Mouse (Mus musculus) ovary, postnatal 36 days (tissue): ENCODE measurements around the gene Prc1.

Experiments
- DNase-seq: peaks from one replicate; pipeline ENCODE4 v3.0.0; 2022; ENCODE audit warnings: low spot score, mixed read lengths

Gene Prc1

DNA sequence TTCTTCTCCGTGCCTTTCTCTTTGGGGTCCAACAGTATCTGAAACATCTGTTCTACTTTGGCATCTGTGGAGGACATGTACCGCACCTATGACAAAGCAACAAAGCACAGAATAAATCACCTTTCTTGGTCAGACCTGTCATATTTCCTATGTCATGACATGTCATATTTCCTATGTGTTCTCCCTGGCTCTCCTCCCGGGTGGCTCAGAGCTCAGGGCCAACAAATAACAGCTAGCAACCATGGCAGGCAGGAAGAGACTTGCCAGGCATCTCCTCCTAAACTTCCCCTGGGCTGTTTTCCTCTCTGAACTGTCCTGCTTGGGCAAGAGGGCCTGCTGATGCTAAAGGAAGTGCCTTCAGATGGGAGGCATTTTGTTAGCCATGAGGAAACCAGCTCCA is 42.7 kb downstream of the Prc1 start:
- DNase-seq: no peak

DNA sequence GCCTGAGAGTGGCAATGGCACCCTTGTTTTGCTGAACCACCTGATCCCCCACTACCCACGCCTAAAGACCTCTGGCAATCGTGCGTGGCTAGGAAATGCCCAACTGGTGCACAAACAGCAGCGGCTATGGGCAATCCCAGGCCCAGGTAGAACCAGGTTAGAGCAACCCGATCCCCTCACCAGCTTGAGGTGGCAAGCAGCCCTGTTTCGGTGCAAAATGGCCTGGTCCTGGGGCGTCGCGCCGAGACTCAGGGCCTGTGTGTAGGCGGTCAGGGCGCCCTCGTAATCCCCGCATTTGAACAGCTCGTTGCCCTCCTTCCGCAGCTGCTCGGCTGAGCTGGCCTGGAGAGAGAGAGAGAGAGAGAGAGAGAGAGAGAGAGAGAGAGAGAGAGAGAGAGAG is 45.1 kb downstream of the Prc1 start:
- DNase-seq: no peak

DNA sequence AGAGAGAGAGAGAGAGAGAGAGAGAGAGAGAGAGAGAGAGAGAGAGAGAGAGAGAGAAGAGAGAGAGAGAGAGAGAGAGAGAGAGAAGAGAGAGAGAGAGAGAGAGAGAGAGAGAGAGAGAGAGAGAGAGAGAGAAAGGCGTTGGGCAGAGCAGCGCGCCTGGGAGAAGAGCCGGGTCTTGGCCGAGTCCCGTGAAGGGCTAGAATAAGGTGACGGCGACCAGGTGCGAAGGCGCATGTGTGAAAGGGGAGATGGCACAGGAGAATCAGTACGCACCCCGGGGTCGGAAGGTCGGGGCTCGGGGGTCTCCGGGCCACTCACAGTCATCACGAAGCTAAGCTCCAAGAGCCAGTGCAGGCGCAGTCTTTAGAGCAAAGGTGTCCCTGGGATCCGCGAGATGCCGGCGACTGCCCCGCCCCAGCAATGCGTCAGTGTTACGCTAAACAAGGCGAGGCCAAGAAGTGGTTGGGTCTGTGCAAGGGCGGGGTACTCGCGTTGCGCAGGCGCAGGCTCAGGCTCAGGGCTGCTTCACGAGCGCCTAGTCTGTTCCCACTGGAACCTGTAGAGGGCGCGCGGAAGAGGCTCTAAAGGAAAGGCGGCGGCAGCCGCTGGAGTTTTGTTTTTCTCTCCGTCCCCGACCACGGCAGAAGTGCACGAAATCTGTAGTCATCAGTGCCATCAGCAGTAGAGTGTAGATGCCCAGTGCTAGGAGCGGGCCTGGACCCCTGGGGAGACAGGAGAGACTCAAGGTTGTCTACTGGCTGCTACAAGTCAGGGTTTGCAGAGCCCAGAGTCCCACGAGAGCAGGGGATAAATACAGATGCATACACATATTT is 45.8 kb downstream of the Prc1 start:
- DNase-seq: peak; percentile 98

DNA sequence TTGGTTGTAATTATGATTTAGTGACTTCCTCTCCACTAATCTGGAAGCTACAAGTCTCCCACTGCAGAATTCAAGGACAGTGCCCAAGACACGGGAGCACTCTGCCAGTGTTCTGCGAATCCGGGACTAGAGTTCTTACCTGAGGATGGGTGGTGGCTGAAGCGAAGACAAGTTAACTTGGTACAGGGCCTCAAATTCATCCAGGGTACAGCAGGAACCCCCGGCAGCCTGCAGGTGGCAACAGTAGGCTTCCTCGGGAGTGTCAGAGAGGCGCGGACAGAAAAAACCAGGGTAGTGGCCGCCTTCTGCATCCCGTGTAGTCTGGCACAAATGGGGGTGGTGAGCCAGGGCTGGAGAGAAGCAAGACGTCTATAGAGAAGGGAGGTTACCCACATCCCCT is 46.5 kb downstream of the Prc1 start, which contains the start of gene Unc45a:
Unc45a (minus strand) TSS at position 213 of the 400 bp plus-strand sequence.
- DNase-seq: peak; percentile 72

DNA sequence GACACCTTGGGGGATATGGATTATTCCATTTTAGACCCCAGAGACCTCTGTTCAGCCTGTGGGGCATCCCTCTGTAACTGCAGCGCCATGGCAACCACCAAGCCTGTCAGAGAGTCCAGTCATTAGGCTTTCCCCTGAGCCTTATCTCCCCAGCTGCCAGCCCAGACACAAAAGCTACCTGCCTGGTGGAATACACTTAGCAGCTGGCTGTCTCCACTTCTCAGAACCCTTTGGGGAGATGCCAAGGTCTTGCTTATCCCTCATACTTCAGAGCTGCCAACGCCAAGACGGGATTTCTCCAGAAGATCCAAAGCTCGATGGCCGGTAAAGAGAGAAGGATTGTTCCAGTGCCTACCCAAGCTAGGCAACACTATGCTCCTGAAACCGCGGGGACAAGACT is 47.5 kb downstream of the Prc1 start:
- no peak for DNase-seq

DNA sequence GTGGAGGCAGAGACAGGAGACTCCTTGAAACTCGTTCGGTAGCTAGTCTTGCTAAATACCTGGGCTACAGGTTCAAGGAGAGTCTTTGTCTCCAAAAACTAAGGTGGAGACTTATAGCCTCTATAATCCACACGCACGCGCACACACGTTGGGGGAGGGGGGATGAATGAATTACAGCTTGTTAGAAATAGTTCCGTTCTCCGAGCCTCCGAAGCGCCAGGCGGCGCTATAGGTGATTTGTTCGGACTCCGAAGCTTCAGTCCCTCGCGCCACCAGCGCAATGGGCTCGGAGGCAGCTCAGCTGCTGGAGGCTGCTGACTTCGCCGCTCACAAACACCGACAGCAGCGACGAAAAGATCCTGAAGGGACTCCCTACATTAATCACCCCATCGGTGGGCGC is 48.6 kb downstream of the Prc1 start, which contains the start of gene Hddc3:
Hddc3 (plus strand) TSS at position 247 of the 400 bp plus-strand sequence.
- DNase-seq: peak; percentile 92

DNA sequence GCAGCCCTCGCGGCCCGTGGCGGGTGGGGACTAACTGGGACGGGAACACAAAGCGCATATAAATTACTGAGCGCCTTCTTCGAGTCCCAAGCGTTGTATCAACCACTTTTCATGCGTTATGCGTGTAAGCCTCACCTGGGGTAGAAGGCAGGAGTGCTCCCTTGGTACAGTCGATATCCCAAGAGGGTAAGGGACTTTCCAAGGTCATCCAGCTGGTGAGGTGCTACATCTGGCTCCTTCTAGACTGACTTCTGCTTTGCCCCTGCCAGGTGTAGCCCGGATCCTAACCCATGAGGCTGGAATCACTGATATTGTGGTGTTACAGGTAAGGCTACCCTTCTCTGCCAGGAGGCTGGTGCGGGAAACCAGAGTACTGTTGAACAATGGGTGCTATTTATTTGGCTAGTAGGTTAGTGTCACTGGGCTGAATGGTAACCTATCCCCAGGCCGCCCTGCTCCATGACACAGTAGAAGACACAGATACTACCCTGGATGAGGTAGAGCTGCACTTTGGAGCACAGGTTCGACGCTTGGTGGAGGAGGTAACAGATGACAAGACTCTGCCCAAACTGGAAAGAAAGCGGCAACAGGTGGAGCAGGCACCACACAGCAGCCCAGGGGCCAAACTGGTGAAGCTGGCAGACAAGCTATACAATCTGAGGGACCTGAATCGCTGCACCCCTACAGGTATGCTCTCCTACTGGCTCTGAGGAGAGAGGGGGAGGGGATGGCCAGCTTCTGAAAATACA is 49.2 kb downstream of the Prc1 start:
- DNase-seq: no peak

DNA sequence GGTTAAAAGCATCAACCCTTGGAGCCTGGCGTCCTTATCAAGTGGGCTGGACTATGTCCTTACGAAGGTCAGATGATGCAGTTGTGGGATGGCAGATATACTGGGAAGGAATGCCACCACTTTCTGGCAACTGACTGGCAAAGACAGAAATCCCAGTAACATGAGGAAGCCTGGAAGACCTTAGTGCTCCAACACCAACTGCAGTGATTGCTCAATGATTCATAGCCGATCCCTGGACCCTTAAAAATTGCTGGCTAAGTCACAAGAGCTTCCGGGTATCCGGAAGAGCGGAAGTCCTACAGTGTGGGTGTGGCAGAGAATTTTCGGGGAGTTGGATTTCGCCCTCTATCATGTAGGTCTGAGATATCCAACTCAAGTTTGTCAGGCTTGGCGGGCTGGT is 51.9 kb downstream of the Prc1 start:
- DNase-seq: no peak

DNA sequence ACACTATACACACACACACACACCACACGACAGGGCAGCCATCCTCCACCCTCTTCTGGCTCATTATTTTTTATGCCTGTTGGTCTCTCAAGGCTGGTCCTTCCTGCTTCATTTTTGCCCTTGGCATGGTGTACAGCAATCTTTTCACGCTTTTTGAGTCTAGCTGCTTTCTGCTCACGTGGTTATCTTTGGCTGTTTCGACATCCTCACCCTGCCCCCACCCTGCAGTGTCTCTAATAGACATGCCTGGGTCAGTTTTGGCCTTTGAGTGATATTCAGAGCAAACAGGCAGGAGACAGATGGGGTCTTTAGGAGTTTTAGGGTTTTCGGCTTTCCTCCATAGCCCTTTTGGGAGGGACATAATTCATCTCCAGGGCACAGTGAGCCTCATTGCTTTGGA is 52.6 kb downstream of the Prc1 start:
- no peak for DNase-seq

DNA sequence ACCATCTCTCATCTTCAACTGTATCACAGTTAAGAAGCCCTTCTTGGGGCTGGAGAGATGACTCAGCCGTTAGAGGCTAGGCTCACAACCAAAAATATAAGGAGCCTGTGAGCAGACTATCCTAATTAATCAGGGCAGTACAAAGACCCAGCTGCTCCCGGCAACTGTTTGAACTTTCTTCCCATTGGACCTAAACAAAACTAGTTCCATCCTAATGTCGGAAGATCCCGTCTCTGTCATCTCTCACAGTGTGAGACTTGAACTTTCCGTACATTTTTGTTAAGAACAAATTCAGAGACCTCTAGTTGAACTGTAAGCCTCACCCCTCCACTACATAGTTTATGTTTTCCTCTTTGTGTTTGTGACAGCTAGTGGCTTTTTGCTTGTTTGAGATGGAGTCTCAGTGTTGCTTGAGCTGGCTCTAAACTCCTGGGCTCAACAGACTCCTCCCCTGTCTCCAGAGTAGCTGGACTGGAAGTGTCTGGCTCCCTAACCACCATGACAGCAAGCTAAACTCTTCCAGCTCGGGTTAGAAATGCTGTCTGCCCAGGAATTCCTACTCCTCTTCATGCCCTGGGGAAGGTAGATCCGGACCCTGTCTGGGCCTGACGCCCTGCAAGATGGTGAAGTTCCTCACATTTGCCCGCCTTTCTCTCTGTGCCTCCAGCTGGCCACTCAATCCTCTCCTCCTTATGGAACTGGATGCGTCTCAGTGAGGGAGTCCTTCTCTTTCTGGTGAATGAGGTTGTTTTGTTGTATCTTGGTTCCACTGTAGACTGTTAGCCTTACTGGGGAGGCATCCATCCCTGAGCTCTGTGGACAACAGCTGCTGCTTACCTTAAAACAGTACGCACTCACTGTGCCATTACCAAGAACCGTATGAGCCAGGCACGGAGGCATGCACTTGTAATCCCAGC is 53.7 kb downstream of the Prc1 start:
- DNase-seq: no peak

DNA sequence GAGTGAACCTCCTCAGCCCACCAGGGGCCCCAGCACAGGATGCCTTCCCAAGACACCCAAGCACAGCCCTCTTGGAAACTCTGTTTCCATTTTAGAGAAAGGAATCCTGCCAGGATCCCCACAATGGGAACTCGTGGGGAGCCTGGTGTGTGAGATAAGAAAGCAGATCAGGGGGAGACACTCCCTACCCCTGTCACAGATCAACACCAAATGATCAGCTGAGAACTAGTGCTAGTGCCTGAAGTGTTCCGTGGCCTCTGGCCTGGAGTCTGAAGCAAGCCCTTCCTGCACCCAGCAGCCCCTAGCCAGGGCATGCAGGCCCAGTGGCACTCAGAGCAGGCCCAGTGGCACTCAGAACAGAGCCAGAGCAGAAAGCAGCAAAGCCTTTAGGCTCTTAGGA is 56.6 kb downstream of the Prc1 start:
- DNase-seq: no peak

DNA sequence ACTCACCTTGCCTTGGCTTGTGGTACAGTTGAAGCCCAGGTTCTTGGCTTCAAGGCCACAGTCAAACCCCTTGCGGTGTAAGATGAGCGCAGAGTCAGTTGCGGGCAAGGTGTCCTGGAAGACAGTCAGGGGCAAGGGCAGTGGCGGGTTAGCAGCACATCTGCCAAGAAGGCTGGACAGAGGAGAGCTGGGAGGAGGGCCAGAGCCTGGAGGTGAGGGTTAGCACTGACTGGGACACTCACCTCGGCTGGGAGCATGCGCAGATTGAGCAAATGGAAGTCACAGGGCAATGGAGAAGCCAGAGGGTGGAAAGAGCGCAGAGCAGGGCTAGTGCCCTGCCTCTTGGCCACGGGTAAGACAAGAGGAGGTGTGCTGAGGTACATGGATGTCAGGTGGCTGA is 58.7 kb downstream of the Prc1 start:
- DNase-seq: no peak

DNA sequence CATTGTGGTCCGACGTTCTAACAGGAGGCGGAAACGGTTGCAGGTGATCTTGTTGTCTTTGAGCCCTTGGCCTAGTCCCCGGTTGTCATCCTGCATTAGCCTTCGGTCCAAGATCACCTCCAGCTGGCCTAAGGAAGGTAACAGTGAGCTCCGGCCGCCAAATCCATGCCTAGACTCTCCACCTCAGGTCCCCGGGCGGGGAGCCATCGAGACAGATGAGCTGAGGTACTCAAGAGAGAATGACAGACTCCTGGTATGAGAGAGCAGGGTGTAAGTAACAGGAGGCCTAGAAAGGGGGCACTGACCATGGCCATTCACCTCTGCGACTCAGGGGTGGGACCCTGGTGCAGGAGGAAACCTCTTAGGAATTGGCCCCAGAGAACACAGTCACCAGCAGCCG is 62.1 kb downstream of the Prc1 start:
- no peak for DNase-seq

DNA sequence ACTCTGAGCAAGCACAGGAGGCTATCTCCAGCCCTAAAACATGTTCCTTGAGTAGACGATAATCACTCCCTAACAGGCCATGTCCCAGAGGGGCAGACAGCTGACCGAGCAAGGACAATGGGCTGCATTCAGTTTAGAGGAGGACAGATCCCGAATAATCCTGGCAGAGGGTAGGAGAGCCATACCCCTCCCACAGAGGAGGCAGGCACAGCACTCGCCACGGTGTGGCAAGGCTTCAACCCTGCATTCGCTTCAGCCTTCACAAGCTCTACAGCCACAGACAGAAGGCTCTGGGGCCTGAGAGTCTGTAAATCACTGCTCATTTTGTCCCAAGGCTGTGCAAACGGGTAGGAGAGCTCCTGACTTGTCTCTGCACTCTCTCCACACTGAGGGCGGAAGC is 62.9 kb downstream of the Prc1 start:
- DNase-seq: no peak

DNA sequence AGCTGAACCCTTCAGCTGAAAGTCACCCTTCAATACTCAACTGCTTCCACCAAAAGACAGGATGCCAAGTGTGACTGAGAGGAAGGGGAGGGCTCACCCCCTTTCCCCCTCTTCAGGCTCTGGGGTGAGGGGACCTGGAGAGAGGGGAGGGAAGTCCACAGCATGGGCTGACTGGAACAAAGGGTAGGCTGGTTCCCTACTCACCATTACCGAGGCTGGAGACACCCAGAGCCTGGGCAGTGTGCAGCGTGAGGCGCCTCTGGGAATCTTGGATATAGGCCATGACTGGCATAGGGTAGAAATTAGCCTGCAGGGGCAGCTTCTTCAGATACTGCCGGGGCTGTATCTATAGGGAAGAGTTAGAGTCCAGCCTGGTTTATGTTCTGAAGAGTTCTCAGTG is 63.8 kb downstream of the Prc1 start:
- no peak for DNase-seq

DNA sequence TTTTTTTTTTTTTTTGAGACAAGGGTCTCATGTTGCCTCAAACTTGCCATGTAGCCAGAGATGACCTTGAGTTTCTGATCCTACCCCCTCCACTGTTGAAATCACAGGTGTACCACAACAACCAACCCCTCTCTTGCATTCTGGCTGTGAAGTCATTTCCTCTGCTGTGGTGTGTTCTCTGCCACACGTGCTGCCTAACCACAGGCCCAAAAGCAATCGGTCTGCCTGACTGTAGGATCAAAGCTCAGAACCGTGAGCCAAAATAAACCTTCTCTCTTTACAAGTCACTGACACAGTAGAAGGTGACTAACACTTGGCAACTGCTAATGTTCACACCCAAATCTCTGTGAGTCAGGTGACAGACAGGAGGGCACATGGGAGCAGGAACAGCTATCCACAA is 66.2 kb downstream of the Prc1 start:
- no peak for DNase-seq

DNA sequence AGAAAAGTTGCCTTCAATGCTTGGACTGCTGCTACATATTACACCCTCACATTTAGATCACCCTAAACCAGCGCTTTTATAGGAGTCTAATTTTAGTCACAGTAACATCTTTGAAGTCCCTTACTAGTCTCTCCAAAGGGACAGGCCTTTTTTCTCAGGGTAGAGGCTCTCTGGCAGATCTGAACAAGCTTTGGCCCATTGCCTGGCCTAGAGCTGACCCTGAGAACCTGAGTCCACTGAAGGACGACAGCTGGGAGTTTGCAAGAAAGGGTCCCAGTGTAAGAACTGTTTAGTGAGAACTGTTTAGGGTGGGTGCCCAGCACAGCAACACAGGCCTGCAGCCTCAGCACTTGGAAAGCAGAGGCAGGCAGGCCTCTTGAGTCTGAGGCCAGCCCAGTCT is 71.5 kb downstream of the Prc1 start:
- peak; percentile 45 for DNase-seq
